Mouse (Mus musculus): ENCODE data around the gene Pygm. TPM values are rescaled to one million over a fixed set of nuclear protein-coding genes. Genes with fewer than 3 reads are reported as not detected.
A peak's percentile ranks its signal among the peaks of the same experiment; 100 is the strongest.

Gene Pygm
- polyA plus RNA-seq, 1 experiment from 2014 or later, result 6.0 TPM

DNA sequence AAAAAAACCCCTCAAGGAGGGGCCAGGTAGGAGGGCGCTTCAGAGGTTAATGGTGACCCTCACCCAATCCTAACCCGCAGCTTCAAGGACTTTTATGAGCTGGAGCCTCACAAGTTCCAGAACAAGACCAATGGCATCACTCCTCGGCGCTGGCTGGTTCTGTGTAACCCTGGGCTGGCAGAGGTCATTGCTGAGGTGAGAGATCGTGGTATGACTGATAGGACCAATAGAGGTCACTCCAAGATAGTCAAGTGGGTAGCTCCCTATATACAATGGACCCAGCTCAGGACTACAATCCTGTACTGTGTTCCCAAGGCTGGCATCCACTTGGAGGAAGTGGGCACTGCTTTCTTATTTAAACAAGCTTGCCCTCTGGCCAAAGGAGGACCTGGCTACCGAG is 6.1 kb downstream of the Pygm start:
- WGBS, result 54% methylated on average over 6 of the region's 6 CpGs
- no peaks in the 10 kb centered on the region for H3K36me3 ChIP-seq
- no peak overlapping the region for H3K4me3 ChIP-seq
- no peak overlapping the region for H3K9ac ChIP-seq
- H3K4me1 ChIP-seq, result peaks cover 9% of the 10 kb centered on the region; the same call in 1 of the 2 replicates
- H3K27me3 ChIP-seq, result no peaks in the 10 kb centered on the region
- H3K4me2 ChIP-seq (replicated peaks), result no peak overlapping the region
- no peaks in the 10 kb centered on the region for H3K9me3 ChIP-seq
- ATAC-seq (ENCODE audit: insufficient number of reproducible peaks, insufficient read depth, low FRiP score, low TSS enrichment), result no peak
- no peak overlapping the region for H3K27ac ChIP-seq

DNA sequence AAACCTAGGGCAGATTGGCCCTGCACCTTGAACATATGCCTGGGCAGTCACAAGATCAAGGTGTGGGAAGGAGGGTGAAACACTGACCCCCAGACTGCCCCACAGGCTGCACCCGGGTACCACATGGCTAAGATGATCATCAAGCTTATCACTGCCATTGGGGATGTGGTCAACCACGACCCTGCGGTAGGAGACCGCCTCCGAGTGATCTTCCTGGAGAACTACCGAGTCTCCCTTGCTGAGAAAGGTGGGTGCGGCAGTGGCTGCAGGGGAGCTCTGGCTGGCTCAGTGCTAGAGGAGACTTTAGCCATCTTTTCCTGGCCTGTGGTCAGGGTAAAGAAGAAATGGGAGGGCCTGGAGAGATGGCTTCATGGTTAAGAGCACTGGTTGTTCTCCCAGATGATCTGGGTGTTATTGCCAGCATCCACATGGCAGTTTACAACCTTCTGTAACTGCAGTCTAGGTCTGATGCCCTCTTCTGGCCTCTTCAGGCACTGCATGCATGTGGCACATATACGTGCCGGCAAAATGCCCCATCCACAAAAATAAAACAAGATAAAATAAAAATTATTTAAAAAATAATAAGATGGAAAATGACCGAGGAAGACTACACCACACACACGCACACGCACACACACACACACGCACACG is 8.7 kb downstream of the Pygm start:
- Histone ChIP-seq H3K36me3 (no peaks in the 10 kb centered on the region), H3K9me3 (no peaks in the 10 kb centered on the region), H3K27me3 (peaks cover 6% of the 10 kb centered on the region; the same call in 1 of the 2 replicates), H3K4me2 (replicated peaks) (no peak overlapping the region), H3K4me3 (no peak overlapping the region), H3K4me1 (peaks cover 9% of the 10 kb centered on the region; the same call in 1 of the 2 replicates), H3K9ac (no peak overlapping the region), H3K27ac (no peak overlapping the region)
- 88% methylated on average over 14 of the region's 14 CpGs for WGBS
- no peak for ATAC-seq (ENCODE audit: insufficient number of reproducible peaks, insufficient read depth, low FRiP score, low TSS enrichment)

DNA sequence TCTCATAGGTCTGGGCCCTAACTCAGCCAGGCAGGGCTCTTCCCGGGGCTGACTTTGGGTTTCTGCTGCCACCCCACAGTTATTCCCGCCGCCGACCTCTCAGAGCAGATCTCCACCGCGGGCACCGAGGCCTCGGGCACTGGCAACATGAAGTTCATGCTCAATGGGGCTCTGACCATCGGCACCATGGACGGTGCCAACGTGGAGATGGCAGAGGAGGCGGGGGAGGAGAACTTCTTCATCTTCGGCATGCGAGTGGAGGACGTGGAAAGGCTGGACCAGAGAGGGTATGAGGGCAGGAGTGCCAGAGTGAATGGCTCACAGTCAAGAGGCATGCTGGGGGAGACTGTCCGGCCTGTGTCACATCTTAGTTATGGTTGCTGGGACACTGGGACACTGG is 9.4 kb downstream of the Pygm start:
- ATAC-seq (ENCODE audit: insufficient number of reproducible peaks, insufficient read depth, low FRiP score, low TSS enrichment), result no peak
- Histone ChIP-seq H3K27me3 (peaks cover 14% of the 10 kb centered on the region), H3K9me3 (no peaks in the 10 kb centered on the region), H3K9ac (no peak overlapping the region), H3K4me3 (no peak overlapping the region), H3K4me1 (peaks cover 13% of the 10 kb centered on the region), H3K4me2 (replicated peaks) (no peak overlapping the region), H3K36me3 (no peaks in the 10 kb centered on the region), H3K27ac (no peak overlapping the region)
- WGBS, result 89% methylated on average over 16 of the region's 16 CpGs

DNA sequence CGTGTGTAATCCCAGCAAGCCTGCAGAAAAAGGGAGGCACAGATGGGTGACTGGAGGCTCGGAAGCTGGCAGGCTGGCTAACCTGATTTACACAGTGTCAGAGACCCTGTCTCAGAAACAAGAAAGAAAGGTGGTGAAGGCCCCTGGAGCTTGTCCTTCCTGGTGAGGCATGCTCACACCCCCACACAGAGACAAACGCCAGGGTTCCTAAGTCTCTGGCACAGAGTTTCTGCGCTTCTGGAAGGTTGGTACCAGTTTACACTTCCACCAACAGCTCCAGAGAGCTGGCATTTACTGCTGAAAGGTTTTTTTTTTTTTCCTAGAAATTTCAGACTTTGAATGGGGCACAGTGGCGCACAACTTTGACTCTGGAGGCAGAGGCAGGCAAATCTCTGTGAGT is 12.0 kb downstream of the Pygm start:
- H3K27ac ChIP-seq, result no peak overlapping the region
- H3K9me3 ChIP-seq, result no peaks in the 10 kb centered on the region
- 92% methylated on average over 5 of the region's 5 CpGs for WGBS
- no peaks in the 10 kb centered on the region for H3K36me3 ChIP-seq
- H3K4me3 ChIP-seq, result no peak overlapping the region
- no peak for ATAC-seq (ENCODE audit: insufficient number of reproducible peaks, insufficient read depth, low FRiP score, low TSS enrichment)
- peaks cover 24% of the 10 kb centered on the region for H3K4me1 ChIP-seq
- H3K27me3 ChIP-seq, result peaks cover 35% of the 10 kb centered on the region
- no peak overlapping the region for H3K9ac ChIP-seq
- no peak overlapping the region for H3K4me2 ChIP-seq (replicated peaks)

DNA sequence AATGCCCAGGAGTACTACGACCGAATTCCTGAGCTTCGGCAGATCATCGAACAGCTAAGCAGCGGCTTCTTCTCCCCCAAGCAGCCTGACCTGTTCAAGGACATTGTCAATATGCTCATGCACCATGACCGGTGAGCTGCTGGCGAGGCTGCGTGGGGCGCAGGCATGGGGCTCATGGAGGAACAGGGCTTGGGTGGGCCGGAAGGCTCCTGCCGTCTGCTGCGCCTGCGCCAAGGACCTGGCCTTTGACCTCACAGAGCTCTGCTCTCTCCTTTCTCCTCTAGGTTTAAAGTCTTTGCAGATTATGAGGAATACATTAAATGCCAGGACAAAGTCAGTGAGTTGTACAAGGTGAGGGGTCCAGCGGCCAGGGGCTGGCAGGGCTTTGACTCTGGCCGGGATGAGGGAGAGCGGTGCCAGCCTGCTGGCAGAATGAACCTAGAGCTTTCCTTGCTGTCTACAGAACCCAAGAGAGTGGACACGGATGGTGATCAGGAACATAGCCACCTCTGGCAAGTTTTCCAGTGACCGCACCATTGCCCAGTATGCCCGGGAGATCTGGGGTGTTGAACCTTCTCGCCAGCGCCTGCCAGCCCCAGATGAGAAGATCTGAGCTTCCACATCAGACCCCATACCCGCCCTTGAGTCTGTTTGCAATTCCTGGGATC is 13.5 kb downstream of the Pygm start:
- Histone ChIP-seq H3K36me3 (no peaks in the 10 kb centered on the region), H3K27ac (no peak overlapping the region), H3K9ac (no peak overlapping the region), H3K27me3 (peaks cover 50% of the 10 kb centered on the region), H3K4me1 (peaks cover 34% of the 10 kb centered on the region), H3K4me3 (no peak overlapping the region), H3K9me3 (no peaks in the 10 kb centered on the region), H3K4me2 (replicated peaks) (no peak overlapping the region)
- 86% methylated on average over 22 of the region's 22 CpGs for WGBS
- ATAC-seq (ENCODE audit: insufficient number of reproducible peaks, insufficient read depth, low FRiP score, low TSS enrichment), result no peak

DNA sequence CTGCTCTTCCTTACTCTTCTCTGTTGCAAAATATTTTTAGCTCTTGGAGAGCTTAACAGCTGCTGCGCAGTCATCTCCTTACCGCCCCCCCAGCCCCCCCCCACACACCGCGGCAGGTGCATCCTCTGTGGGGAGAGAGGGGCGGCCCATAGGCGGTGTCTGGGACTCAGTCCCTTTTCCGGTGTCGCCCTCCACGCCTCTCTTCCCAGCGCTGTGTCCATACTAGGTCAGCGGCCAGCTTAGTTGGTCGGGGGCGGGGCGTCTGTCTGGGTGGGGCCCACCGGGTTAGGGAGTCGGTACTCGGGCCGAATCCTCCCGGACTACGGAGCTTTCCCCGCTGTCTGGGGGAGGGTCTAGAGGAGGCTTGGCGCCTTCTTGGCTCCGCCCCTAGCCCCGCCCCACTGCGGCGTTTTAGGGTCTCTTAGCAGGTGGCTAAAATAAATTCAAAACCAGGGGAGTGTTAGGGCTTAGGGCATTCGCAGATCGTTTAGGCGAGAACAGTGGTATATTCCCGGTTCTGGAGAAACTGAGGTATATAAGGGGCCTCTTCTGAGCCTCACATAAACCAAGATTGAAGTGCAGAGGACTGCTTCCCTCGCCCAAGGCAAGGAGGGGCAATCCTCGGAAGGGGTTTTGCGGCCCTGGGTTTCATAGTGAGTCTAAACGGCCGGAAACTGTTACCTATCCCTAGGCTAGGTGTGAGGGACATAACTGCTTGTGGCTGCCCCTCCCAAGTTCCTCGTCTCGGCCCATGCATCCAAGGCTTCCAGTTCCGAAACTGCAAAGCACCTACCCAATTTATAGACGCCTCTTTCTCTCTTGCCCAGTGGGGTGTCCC is 14.5 kb downstream of the Pygm start:
- Histone ChIP-seq H3K9ac (peak overlapping the region; percentile 66; the same call in 1 of the 2 replicates), H3K27me3 (peaks cover 58% of the 10 kb centered on the region), H3K36me3 (no peaks in the 10 kb centered on the region), H3K4me1 (peaks cover 34% of the 10 kb centered on the region), H3K4me3 (peak overlapping the region; percentile 61), H3K27ac (no peak overlapping the region), H3K9me3 (no peaks in the 10 kb centered on the region), H3K4me2 (replicated peaks) (peak overlapping the region; percentile 100)
- no peak for ATAC-seq (ENCODE audit: insufficient number of reproducible peaks, insufficient read depth, low FRiP score, low TSS enrichment)
- under 1% methylated on average over 39 of the region's 39 CpGs for WGBS

DNA sequence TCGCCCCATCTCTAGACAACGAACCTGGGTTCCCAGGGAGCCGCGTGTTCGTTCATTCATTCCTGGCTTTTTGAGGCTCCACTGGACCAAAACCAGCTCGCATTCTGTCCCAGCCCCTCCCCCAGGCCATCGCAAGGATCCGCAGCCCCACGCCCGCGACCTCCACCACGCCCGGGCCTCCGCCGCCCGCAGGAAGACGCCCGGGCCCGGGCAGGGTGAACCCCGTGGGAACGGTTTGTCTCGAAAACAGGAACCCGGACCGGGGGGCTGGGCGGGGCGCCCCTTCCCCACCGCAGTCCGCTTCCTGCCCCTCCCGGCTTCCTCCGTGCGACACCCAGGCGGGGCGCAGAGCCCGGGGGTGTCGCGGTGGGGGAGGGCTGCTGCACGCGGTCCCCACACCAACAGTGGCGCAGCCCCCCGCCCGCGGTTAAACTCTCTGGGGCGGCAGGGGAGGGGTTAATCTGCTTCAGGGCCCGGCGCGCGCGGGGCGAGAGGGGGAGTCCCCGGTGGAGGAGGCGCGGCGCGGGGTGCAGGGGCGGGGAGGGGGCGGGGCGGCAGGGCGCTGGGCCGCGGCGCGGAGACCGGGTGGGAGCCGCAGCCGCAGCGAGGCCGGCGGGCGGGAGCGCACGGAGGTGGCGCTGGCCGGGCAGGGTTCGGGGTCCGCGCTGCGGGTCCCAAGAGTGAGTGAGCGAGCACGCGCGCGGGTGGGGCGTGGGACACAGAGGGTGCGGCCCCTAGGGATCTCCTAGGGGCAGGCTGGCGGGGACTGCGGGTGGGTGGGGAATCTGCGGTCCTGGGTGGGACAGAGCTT is 15.3 kb downstream of the Pygm start, which contains the start of gene Rasgrp2:
TSS of gene Rasgrp2 (plus strand) at position 56 of the 811 bp plus-strand sequence.
- Histone ChIP-seq H3K9me3 (no peaks in the 10 kb centered on the region), H3K27ac (0 out of 2 replicates have a peak within 1 kb of the TSS, but pooled peaks have one; percentile 46), H3K4me2 (replicated peaks) (peak within 1 kb of the TSS; percentile 100), H3K27me3 (peaks cover 60% of the 10 kb centered on the region), H3K9ac (peak within 1 kb of the TSS; percentile 66), H3K36me3 (no peaks in the 10 kb centered on the region), H3K4me3 (peak within 1 kb of the TSS; percentile 61), H3K4me1 (peaks cover 34% of the 10 kb centered on the region)
- 1% methylated on average over 48 of the region's 87 CpGs for WGBS
- no peak for ATAC-seq (ENCODE audit: insufficient number of reproducible peaks, insufficient read depth, low FRiP score, low TSS enrichment)

DNA sequence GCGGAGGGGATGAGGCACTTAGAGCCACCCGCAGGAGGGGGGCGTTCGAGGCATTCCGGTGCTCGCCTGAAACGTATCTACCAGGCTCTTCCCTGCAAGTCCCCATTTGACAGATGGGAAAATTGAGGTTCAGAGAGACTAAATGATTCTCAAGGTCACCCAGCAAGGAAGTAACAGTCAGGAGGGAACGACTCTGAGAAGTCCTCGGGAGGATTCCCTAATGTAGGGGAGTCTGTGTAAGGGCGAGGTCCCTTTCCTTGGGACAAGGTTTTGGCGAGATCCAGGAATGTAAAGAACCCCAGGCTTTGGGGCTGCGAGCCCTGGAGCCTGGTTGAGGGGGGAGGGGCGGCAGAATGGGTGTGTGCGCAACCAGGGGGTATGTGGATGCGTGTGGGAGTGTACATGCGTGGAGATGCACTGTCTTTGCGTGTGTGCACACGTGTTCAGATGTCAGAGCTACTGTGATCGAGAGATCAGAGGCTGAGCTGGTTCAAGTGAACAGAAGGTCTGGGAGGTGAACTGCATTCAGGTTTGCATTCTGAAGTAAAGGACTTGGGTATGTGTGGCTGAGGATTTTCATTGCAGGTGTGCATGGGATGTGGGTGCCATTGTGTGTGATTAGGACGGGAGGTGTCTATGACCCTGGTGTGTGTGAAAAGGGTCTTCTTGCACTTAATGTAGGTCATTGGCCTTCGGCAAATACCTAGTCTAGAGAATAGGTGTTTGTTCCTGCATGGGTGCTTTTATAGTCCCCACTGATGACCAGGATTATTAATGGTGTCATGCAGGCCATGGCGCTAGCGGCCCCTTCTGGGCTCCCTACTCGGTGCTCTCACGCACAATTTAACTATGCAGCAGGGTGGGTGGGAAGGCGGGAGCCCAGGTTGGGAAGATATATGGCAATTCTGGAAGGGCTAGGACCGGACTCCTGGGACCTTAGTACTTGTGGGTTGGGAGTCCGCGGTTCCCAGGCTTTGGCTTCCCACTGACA is 16.2 kb downstream of the Pygm start:
- H3K4me1 ChIP-seq, result peaks cover 34% of the 10 kb centered on the region
- 3% methylated on average over 29 of the region's 29 CpGs for WGBS
- no peaks in the 10 kb centered on the region for H3K9me3 ChIP-seq
- ATAC-seq (ENCODE audit: insufficient number of reproducible peaks, insufficient read depth, low FRiP score, low TSS enrichment), result no peak
- H3K27me3 ChIP-seq, result peaks cover 60% of the 10 kb centered on the region
- H3K4me3 ChIP-seq, result peak overlapping the region; percentile 61
- H3K36me3 ChIP-seq, result no peaks in the 10 kb centered on the region
- H3K4me2 ChIP-seq (replicated peaks), result peak overlapping the region; percentile 100
- H3K9ac ChIP-seq, result peak overlapping the region; percentile 66
- H3K27ac ChIP-seq, result no peak overlapping the region

DNA sequence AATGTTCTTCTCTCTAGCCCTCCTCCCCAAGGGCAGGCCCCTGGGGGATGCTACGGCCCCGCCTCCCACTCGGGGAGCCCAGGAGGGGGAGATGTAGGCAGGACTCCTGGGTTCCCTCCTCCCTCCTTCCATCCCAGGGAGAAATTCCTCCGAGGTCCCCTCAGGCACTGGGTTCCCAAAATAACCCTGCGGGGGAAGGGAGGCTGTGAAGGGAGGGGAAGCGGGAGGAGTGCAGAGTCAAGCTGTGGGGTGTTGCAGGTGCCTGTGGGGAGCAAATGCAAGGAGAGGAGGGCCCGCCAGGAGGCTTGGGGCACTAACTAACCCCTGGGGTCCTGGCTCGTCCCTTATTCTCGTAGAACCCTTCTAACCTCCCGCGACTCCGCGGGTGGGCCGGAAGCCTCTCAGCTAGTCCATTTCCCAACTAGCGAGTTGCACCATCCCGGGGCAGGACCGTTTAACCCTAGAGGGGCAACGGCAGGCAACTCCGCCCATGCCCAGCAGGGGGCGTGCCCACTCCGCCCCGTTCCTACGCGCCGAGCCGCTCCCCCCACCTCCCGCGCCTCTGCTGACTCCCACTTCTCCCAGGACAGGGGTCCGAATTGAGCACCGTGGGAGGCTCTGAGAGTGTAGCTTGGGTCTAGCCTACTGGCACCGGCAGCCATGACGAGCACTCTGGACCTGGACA is 17.1 kb downstream of the Pygm start:
- Histone ChIP-seq H3K27ac (no peak overlapping the region), H3K9me3 (no peaks in the 10 kb centered on the region), H3K4me3 (peak overlapping the region; percentile 61), H3K9ac (0 out of 2 replicates have a peak overlapping the region, but pooled peaks have one; percentile 15), H3K4me1 (peaks cover 34% of the 10 kb centered on the region), H3K27me3 (peaks cover 60% of the 10 kb centered on the region), H3K4me2 (replicated peaks) (peak overlapping the region; percentile 61), H3K36me3 (no peaks in the 10 kb centered on the region)
- 1% methylated on average over 32 of the region's 32 CpGs for WGBS
- peak; percentile 2; the same call in 1 of the 2 replicates for ATAC-seq (ENCODE audit: insufficient number of reproducible peaks, insufficient read depth, low FRiP score, low TSS enrichment)

DNA sequence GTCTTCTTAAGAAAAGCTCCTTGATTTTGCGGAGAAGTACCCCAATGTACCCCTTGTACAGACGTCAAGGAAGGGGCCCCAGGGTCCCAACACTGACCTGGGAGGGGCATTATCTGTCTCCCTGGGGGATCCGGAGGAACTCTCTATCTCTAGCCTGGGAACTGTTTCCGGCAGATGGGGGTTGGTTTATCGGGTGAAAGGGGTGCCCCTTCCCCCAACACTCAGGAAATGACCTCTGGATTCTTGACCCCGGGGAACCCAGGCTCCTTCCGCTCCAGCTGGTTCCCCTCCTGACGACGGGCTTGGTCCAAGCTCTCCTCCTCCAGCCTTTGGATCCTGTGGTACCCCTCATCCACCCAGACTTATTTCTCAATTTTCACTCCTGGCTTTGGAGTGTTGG is 17.8 kb downstream of the Pygm start:
- H3K27ac ChIP-seq, result no peak overlapping the region
- peak overlapping the region; percentile 61 for H3K4me2 ChIP-seq (replicated peaks)
- 7% methylated on average over 9 of the region's 9 CpGs for WGBS
- ATAC-seq (ENCODE audit: insufficient number of reproducible peaks, insufficient read depth, low FRiP score, low TSS enrichment), result no peak
- H3K36me3 ChIP-seq, result no peaks in the 10 kb centered on the region
- H3K4me3 ChIP-seq, result peak overlapping the region; percentile 61
- no peaks in the 10 kb centered on the region for H3K9me3 ChIP-seq
- 0 out of 2 replicates have a peak overlapping the region, but pooled peaks have one; percentile 15 for H3K9ac ChIP-seq
- peaks cover 60% of the 10 kb centered on the region for H3K27me3 ChIP-seq
- H3K4me1 ChIP-seq, result peaks cover 34% of the 10 kb centered on the region
